Mouse (Mus musculus): ENCODE results near the gene Wt1.

GRCm38 (mm10) chr2:105212839-105213238 lies 86.5 kb downstream of the Wt1 start:
- TF ChIP-seq CTCF (IDR thresholded peaks at IDR 0.05; ENCODE audit: control insufficient read depth, insufficient read depth, insufficient replicate concordance, low read depth, low read length) = no peak
- no peak for TF ChIP-seq POLR2A (IDR thresholded peaks at IDR 0.05; ENCODE audit: control insufficient read depth, low read depth, low read length)
